Comparison of ENCODE assay signal across 24 mouse cellular contexts in genomic region chr13:98791693-98792092, GRCm38 (mm10). TPM values are rescaled to one million over a fixed set of nuclear protein-coding genes. Genes with fewer than 3 reads are reported as not detected.
DNase-seq lines count a peak whose midpoint lies in the region; ATAC-seq and TF ChIP-seq lines count a peak whose summit lies in the region.
"Had no signal": no experiment of that assay in that cellular context is flagged by ENCODE, and none has a peak within 500 bp of the region (broad histone marks: within the 10 kb centered on the region; RNA-seq: fewer than 3 reads in every experiment).

No protein-coding gene starts in this region.

- peak; percentile 37 for DNase-seq in CD4-positive, CD25-positive, alpha-beta regulatory T cell, adult 2 months (ENCODE audit: low read depth, low spot score)
- DNase-seq in cerebellum, postnatal 4 days (ENCODE audit: low spot score in 2 of 2), result no peak
- DNase-seq in heart, adult 2 months, result no peak
- DNase-seq in testis, postnatal 14 days (ENCODE audit: low spot score), result no peak
- DNase-seq: adrenal gland, adult 2 months; adrenal gland, postnatal 10 days; adrenal gland, postnatal 25 days; cerebellum, adult 11 months; cerebellum, adult 2 months; cerebellum, adult 9-10 months; cerebellum, postnatal 10 days; cerebellum, postnatal 25 days; embryo, embryonic 11 days had no signal

- H3K79me2 ChIP-seq in heart, adult 2 months (replicated peaks; ENCODE audit: control insufficient read depth, insufficient read depth, low read length), result peaks cover 3% of the 10 kb centered on the region

- no peak for TF ChIP-seq POLR2A in heart, adult 2 months (IDR thresholded peaks at IDR 0.05; ENCODE audit: insufficient read depth, low read depth, low read length)

- no peaks in the 10 kb centered on the region for H3K27me3 ChIP-seq in heart, adult 2 months (ENCODE audit: control insufficient read depth, insufficient read depth, low read length)
- H3K27me3 ChIP-seq: CH12.LX; embryonic facial prominence, embryonic 13.5 days; embryonic facial prominence, embryonic 15.5 days; forebrain, embryonic 12.5 days; Patski had no signal

- peaks cover 3% of the 10 kb centered on the region for H3K4me1 ChIP-seq in heart, adult 2 months (ENCODE audit: control insufficient read depth, insufficient read depth, low read length)
- H3K4me1 ChIP-seq: embryonic facial prominence, embryonic 13.5 days; embryonic facial prominence, embryonic 15.5 days; forebrain, embryonic 10.5 days; forebrain, embryonic 12.5 days had no signal

- intact Hi-C loops in heart, adult 2 months (cut with DNase I), result no loop called here

- ATAC-seq in activated CD4-positive, CD25-positive, alpha-beta regulatory T cell, adult 4 months, result peak; percentile 72
- ATAC-seq in inflammation-experienced regulatory T-cells, adult 6 months, result peak; percentile 72
- ATAC-seq: forebrain, embryonic 14.5 days; forebrain, embryonic 16.5 days; Patski had no signal

- no peak for TF ChIP-seq CTCF in heart, adult 2 months (IDR thresholded peaks at IDR 0.05)

- no peak for TF ChIP-seq EP300 in heart, adult 2 months (IDR thresholded peaks at IDR 0.05; ENCODE audit: insufficient read depth, low read depth, low read length)

- no peak overlapping the region for H3K9ac ChIP-seq in heart, adult 2 months (ENCODE audit: low read depth, low read length)
- H3K9ac ChIP-seq: embryonic facial prominence, embryonic 13.5 days; embryonic facial prominence, embryonic 15.5 days; forebrain, embryonic 12.5 days had no signal

- H3K4me3 ChIP-seq in heart, adult 2 months, result no peak overlapping the region
- H3K4me3 ChIP-seq: embryonic facial prominence, embryonic 13.5 days; embryonic facial prominence, embryonic 15.5 days; erythroblast, embryonic 14.5 days; forebrain, embryonic 10.5 days; forebrain, embryonic 12.5 days had no signal

- 98% methylated on average over 1 of the region's 1 CpGs for WGBS in heart, adult 2 months

- peaks cover 15% of the 10 kb centered on the region for H3K36me3 ChIP-seq in heart, adult 2 months (ENCODE audit: control insufficient read depth, insufficient read depth, low read length)

- H3K27ac ChIP-seq in heart, adult 2 months, result no peak overlapping the region
- H3K27ac ChIP-seq: embryonic facial prominence, embryonic 13.5 days; embryonic facial prominence, embryonic 15.5 days; forebrain, embryonic 10.5 days; forebrain, embryonic 12.5 days had no signal

RNA-seq across cellular contexts. Expression of gene Fcho2, which starts 23.6 kb away (rescaled TPM):
- polyA plus RNA-seq in activated CD4-positive, CD25-positive, alpha-beta regulatory T cell, adult 4 months (2017; shearing (Covaris generic)), result 10 to 100 TPM; 42.3 to 47.9 TPM
- polyA plus RNA-seq in inflammation-experienced regulatory T-cells, adult 6 months (2017; shearing (Covaris generic)), result 10 to 100 TPM; 45.5 to 53.7 (median 47.8) TPM
- total RNA-seq in heart, adult 2 months (2021), result 10 to 100 TPM; 35.4 to 37.6 TPM
- polyA plus RNA-seq in heart, adult 2 months (2012; rRNA removed), result 11.8 and 17.0 TPM in 2 replicates
